Mouse (Mus musculus) midbrain, embryonic 14.5 days (tissue): Measurements from ENCODE around the gene 2010111I01Rik. TPM values are rescaled to one million over a fixed set of nuclear protein-coding genes. Genes with fewer than 3 reads are reported as not detected.

Source experiments
- ATAC-seq: fragments of 200-750 bp; cut with Nextera tagmentation; 2 replicates; pipeline ENCODE4 v1.8.0; 2017; ENCODE audit warnings: moderate number of reproducible peaks, moderate library complexity; ENCODE audit not compliant: low FRiP score, low TSS enrichment
- DNase-seq: peaks from one replicate; pipeline ENCODE4 v3.0.0-alpha.2; 2015
- H3K27ac ChIP-seq: fragments of 300-500 bp; sonication (generic); replicated peaks from 2 replicates; pipeline ENCODE4 v1.5.1; 2014; ENCODE audit warnings: mild to moderate bottlenecking, low read depth, low read length, moderate library complexity
- H3K27me3 ChIP-seq: fragments of 300-500 bp; sonication (generic); 2 replicates; pipeline ENCODE4 v1.6.1; 2014; ENCODE audit warnings: low read length, control low read depth, mixed read lengths; ENCODE audit not compliant: control insufficient read depth, insufficient read depth
- H3K36me3 ChIP-seq: fragments of 300-500 bp; sonication (generic); 2 replicates; pipeline ENCODE4 v1.6.1; 2014; ENCODE audit warnings: low read length, control low read depth; ENCODE audit not compliant: control insufficient read depth, insufficient read depth
- H3K4me1 ChIP-seq: fragments of 300-500 bp; sonication (generic); 2 replicates; pipeline ENCODE4 v1.6.1; 2014; ENCODE audit warnings: mild to moderate bottlenecking, antibody characterized with exemption, low read length, control low read depth; ENCODE audit not compliant: control insufficient read depth, insufficient read depth
- H3K4me2 ChIP-seq: fragments of 300-500 bp; sonication (generic); 2 replicates; pipeline ENCODE4 v1.6.1; 2014; ENCODE audit warnings: mild to moderate bottlenecking, low read length, moderate library complexity
- H3K4me3 ChIP-seq: fragments of 300-500 bp; sonication (generic); replicated peaks from 2 replicates; pipeline ENCODE4 v1.5.1; 2014; ENCODE audit warnings: low read depth, low read length
- H3K9ac ChIP-seq: fragments of 300-500 bp; sonication (generic); replicated peaks from 2 replicates; pipeline ENCODE4 v1.6.1; 2014; ENCODE audit warnings: mild to moderate bottlenecking, low read length, moderate library complexity
- H3K9me3 ChIP-seq: fragments of 300-500 bp; sonication (generic); 2 replicates; pipeline ENCODE4 v1.6.1; 2016; ENCODE audit warnings: low read length, control low read depth, mixed read lengths; ENCODE audit not compliant: control insufficient read depth
- WGBS: fragments of 180-500 bp; shearing (Covaris S2); extraction: QIAGEN DNeasy Blood & Tissue Kit; methylation state at CpG from one replicate; pipeline ENCODE4 v1.1.7; 2014; 5-methylcytosine and 5-hydroxymethylcytosine counted together
- polyA plus RNA-seq: library from polyadenylated mRNA; unstranded; fragments of >200 nt; fragmentation: Nextera tagmentation; extraction: Ambion mirVana; gene quantifications from 2 replicates; pipeline ENCODE4 v1.2.1, GENCODE M21; 2014

The 2010111I01Rik gene
- polyA plus RNA-seq, 1 experiment from 2014 or later: 32.0 TPM

DNA sequence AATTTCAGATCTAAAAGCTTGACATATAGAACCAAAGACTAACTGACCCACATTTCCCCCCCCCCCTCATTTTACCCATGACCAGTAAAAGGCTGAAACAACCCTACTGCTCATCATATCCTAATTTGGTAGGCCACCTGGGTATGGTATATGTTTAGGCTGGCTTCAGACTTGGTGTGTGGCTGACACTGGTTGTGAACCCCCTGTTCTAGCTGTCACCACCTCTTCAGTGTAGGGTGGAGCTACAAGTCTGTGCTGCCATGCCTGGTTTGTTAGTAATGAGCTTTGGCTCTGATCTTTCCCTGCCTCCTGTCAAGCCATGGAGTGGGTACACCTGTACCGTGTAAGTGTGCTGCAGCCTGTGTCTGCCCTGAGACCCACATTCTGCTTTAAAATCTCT lies 66.6 kb downstream of the 2010111I01Rik start:
- Histone ChIP-seq H3K4me2 (no peak overlapping the region), H3K4me3 (no peak overlapping the region), H3K4me1 (no peaks in the 10 kb centered on the region), H3K27me3 (no peaks in the 10 kb centered on the region), H3K27ac (no peak overlapping the region), H3K36me3 (no peaks in the 10 kb centered on the region), H3K9me3 (no peaks in the 10 kb centered on the region), H3K9ac (no peak overlapping the region)
- whole genome bisulfite sequencing: 85% methylated on average over 1 of the region's 1 CpGs
- no peak for DNase-seq
- ATAC-seq: no peak

DNA sequence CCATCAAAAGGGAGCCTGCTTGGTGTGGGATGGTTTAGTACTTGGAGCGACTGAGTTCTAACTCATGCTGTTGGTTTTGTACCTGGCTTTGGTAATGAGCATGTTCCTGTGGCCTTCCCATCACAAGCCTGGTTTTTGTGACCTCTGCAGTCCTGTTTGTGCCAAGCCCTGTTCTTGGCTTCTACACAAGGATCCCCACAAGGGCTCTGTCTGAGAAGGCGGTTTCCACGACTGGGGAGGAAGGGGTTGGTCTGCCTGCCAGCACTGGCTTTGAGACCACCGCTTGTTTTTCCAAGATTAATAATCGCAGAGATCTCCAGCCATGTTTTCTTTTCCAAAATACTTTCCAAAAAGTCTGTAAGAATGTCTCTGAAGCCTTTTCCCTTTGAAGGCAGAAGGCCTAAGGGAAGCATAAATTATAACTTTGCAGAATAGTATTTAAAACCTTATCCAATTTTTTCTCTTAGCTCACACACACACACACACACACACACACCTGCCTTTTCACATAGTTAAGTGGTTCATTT lies 67.7 kb downstream of the 2010111I01Rik start:
- 86% methylated on average over 5 of the region's 5 CpGs for WGBS
- Histone ChIP-seq H3K9me3 (no peaks in the 10 kb centered on the region), H3K9ac (no peak overlapping the region), H3K4me3 (no peak overlapping the region), H3K27ac (no peak overlapping the region), H3K4me2 (no peak overlapping the region), H3K36me3 (no peaks in the 10 kb centered on the region), H3K27me3 (no peaks in the 10 kb centered on the region), H3K4me1 (no peaks in the 10 kb centered on the region)
- ATAC-seq (no peak), DNase-seq (no peak)

DNA sequence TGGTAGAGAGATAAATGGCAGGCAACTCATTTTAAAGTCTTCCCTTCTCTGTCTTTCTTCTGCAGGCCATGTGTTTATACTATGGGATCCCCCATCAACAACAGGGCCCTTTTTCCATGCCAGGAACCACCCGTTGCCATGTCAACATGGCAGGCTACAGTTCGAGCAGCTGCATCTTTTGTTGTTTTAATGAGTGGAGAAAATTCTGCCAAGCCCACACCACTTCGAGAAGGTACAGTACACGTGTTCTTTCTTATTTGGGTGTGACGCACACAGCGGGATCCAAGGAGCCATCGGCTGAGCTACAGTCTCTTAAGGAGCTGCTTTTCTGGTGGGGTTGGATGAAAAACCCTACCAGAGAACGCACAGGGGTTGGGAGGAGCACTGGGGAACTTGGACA lies 68.3 kb downstream of the 2010111I01Rik start:
- ATAC-seq (no peak), DNase-seq (peak; percentile 61)
- H3K36me3 ChIP-seq: no peaks in the 10 kb centered on the region
- WGBS: 45% methylated on average over 8 of the region's 8 CpGs
- no peak overlapping the region for H3K4me2 ChIP-seq
- H3K9ac ChIP-seq: no peak overlapping the region
- H3K4me1 ChIP-seq: no peaks in the 10 kb centered on the region
- no peaks in the 10 kb centered on the region for H3K27me3 ChIP-seq
- no peak overlapping the region for H3K27ac ChIP-seq
- no peak overlapping the region for H3K4me3 ChIP-seq
- no peaks in the 10 kb centered on the region for H3K9me3 ChIP-seq

DNA sequence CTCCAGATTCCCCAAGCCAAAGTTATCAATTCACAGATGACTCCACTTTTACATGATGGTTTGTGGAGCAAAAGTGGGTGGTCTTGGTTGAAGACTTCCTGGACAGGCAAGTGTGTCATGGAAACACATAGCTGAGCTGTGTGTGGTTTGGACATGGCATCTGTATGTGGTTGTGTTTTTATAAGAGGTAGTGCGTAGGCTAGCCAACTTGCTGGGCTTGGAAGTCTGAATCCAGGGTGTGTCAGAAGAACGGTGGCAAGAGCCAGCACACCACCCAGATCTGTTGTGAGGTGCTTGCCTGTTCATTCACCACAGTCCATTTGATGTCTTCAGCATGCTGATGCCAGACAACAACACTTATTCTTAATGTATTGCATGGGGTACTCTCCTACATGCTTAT lies 68.7 kb downstream of the 2010111I01Rik start:
- H3K27ac ChIP-seq: no peak overlapping the region
- no peak overlapping the region for H3K4me3 ChIP-seq
- H3K27me3 ChIP-seq: no peaks in the 10 kb centered on the region
- no peak overlapping the region for H3K4me2 ChIP-seq
- H3K36me3 ChIP-seq: no peaks in the 10 kb centered on the region
- no peak for ATAC-seq
- no peaks in the 10 kb centered on the region for H3K9me3 ChIP-seq
- no peak for DNase-seq
- no peak overlapping the region for H3K9ac ChIP-seq
- no peaks in the 10 kb centered on the region for H3K4me1 ChIP-seq
- WGBS: 97% methylated on average over 2 of the region's 2 CpGs

DNA sequence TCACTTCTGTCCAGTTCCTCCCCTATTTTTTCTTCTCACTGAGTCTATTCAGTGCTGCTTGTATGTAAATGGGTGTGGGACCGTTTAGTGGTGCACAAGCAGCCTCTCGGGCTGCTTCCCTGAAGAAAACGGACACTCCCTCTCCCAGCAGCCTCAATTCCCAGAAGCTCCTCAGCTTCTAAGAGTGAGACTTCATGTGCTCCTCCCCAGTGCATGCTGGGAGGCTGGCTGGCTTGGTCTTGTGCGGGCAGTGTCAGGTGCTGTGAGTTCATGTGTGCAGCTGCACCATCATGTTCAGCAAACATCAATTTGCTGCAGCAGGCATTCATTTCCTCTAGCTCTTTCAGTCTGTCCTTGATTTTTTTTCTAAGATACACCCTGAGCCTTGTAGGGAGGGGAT lies 70.0 kb downstream of the 2010111I01Rik start:
- no peaks in the 10 kb centered on the region for H3K4me1 ChIP-seq
- WGBS: 65% methylated on average over 4 of the region's 4 CpGs
- H3K27ac ChIP-seq: no peak overlapping the region
- DNase-seq (no peak), ATAC-seq (no peak)
- H3K27me3 ChIP-seq: no peaks in the 10 kb centered on the region
- no peak overlapping the region for H3K4me2 ChIP-seq
- H3K9me3 ChIP-seq: no peaks in the 10 kb centered on the region
- H3K36me3 ChIP-seq: no peaks in the 10 kb centered on the region
- H3K4me3 ChIP-seq: no peak overlapping the region
- H3K9ac ChIP-seq: no peak overlapping the region

DNA sequence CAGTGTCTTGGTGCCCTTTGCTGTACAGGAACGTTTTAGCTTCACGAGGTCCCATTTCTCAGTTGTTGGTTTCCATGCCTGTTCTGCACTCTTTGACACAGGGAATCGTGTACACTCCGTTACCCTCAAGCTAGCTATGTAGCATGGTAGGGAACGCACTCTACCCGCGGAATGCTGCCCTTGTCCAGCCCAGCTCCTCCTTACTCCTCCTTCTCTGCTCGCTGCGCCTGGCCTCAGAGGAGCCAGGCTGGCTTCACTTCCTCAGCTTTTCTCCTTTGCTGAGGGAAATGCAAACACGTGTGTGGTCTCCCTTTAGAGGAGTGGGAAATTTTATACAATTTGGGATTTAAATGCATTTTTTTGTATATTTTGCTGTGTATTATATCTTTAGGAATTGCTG lies 73.2 kb downstream of the 2010111I01Rik start:
- WGBS: 59% methylated on average over 10 of the region's 10 CpGs
- Histone ChIP-seq H3K4me3 (no peak overlapping the region), H3K9ac (no peak overlapping the region), H3K4me2 (no peak overlapping the region), H3K9me3 (no peaks in the 10 kb centered on the region), H3K27me3 (no peaks in the 10 kb centered on the region), H3K36me3 (no peaks in the 10 kb centered on the region), H3K4me1 (no peaks in the 10 kb centered on the region), H3K27ac (no peak overlapping the region)
- DNase-seq: no peak
- no peak for ATAC-seq

DNA sequence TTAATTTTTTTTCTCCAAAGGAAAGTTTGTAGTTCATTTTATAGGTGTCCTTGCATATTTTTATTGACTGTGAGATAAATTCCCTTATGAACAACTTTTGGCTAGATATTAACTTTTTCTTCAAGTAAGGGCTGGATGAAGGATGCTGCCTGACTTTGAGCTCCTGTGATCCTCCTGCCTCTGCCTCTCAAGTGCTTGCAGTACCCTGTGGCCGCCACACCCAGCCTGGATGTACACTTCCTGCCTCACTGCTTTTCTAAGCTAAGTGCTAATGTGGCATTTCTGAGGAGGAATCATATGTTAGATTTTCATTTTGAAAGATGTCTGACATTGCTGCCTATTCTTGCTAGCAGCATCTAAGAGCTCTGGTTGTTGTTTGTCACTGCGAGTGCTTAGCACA lies 73.7 kb downstream of the 2010111I01Rik start:
- H3K27ac ChIP-seq: no peak overlapping the region
- H3K4me3 ChIP-seq: no peak overlapping the region
- no peaks in the 10 kb centered on the region for H3K27me3 ChIP-seq
- no peaks in the 10 kb centered on the region for H3K9me3 ChIP-seq
- H3K36me3 ChIP-seq: no peaks in the 10 kb centered on the region
- DNase-seq: no peak
- no peak for ATAC-seq
- H3K4me1 ChIP-seq: no peaks in the 10 kb centered on the region
- H3K9ac ChIP-seq: no peak overlapping the region
- no peak overlapping the region for H3K4me2 ChIP-seq
- WGBS: 86% methylated on average over 2 of the region's 2 CpGs

DNA sequence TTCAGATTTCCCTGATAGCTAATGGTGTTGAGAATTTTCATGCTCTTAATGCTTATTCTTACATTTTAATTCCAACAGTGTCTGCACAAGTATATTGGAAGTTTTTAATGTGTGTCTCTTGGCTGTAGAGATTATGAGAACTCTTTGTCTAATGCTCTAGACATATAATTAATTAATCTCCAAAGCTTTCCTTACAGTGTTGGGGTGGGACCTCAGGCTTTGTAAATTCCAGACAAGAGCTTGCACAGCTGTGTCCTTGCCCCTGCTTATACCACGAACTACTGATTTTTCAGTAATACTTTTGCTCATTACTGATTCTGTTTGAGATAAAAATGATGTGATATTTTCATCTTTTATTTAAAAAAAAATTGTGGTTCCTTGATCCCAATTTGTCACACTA lies 74.2 kb downstream of the 2010111I01Rik start:
- ATAC-seq: no peak
- no peaks in the 10 kb centered on the region for H3K9me3 ChIP-seq

DNA sequence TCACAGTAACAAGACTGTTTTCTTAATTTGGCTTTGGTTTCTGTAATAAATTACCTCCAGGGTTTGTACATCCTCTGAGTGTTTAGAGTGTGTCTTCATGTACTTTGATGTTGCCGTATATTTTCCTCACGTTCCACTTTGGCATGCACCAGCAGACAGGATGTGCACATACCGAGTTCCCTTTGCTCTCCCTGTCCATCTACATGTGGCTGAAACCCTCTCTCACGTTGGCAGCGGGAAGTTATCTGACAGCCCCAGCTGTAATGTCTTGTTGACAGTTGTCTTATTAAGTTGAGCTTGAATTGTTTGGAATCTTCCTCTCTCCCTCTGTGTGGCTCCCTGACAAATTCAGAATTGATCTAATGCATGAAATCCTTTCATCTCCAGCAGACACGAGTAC lies 74.6 kb downstream of the 2010111I01Rik start:
- Histone ChIP-seq H3K36me3 (no peaks in the 10 kb centered on the region), H3K4me3 (no peak overlapping the region), H3K4me1 (no peaks in the 10 kb centered on the region), H3K27me3 (no peaks in the 10 kb centered on the region), H3K4me2 (no peak overlapping the region), H3K27ac (no peak overlapping the region), H3K9me3 (no peaks in the 10 kb centered on the region), H3K9ac (no peak overlapping the region)
- no peak for ATAC-seq
- 53% methylated on average over 6 of the region's 6 CpGs for WGBS
- no peak for DNase-seq

More for the DNA sequence above, 74.2 kb downstream of the 2010111I01Rik start:
- no peak for DNase-seq
- Histone ChIP-seq H3K4me2 (no peak overlapping the region), H3K36me3 (no peaks in the 10 kb centered on the region), H3K4me3 (no peak overlapping the region), H3K27me3 (no peaks in the 10 kb centered on the region), H3K9ac (no peak overlapping the region), H3K27ac (no peak overlapping the region), H3K4me1 (no peaks in the 10 kb centered on the region)
- 63% methylated on average over 1 of the region's 1 CpGs for WGBS
